Mouse (Mus musculus): ENCODE measurements around the gene A530016L24Rik. TPM values are rescaled to one million over a fixed set of nuclear protein-coding genes. Genes with fewer than 3 reads are reported as not detected.

The A530016L24Rik gene
- not detected for total RNA-seq (2021)
- long read RNA-seq, experiment 1: 0 reads
- long read RNA-seq, experiment 2, partial matches to known transcripts: 0 of 1 reads
- long read RNA-seq, experiment 2, other reads (novel, unspliced or antisense): 1 of 1 reads

DNA sequence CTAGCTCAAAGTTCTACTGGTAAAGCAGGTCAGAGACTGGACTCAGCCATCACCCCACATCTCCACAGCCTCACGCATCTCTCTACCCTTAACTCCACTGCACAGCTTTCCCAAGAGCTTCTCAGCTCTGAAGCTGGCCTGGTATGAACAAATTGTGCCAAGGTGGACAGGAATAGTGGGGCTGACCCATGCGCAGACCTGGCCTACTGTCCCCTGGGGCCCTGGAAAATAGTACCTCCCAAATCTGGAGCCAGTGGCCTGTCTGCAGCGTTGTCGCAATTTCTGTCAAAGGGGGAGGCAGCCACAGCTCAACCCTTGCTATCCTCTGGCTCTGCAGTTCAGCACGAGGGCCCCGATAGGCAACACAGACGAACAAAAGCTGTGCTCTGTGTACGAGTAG lies at the start of gene A530016L24Rik:
A530016L24Rik (plus strand) TSS at position 315 of the 400 bp plus-strand sequence.
- intact Hi-C loops (cut with DNase I): no loop called here
- no peak for DNase-seq (ENCODE audit: extremely low spot score in 1 of 2, low spot score in 2 of 2)
- no peak within 1 kb of the TSS for H3K4me3 ChIP-seq
- no peak within 1 kb of the TSS for H3K27ac ChIP-seq
- no peak for TF ChIP-seq CTCF (IDR thresholded peaks at IDR 0.05)

DNA sequence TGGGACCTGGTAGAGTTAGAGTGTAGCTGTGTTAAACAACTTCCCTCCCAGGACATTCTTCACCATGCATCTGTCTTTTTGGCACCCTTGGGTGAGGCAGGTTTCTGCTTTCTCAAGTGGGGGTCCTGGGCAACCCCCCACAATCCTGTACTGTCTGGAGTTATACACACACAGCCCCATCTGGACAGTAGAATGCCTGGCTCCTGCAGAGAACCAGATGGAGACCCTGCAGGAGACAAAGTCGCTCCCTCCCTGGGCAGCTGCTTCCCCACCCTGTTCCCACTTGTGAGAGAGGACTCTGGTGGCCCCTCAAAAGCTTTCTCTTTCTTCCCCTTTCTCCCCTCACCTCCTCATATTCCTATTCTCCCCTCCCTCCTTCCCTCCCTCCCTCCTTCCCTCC lies 49.3 kb upstream of the A530016L24Rik start:
- Histone ChIP-seq H3K27ac (no peak overlapping the region), H3K4me3 (no peak overlapping the region)
- DNase-seq (ENCODE audit: extremely low spot score in 1 of 2, low spot score in 2 of 2): no peak
- TF ChIP-seq CTCF (IDR thresholded peaks at IDR 0.05): no peak
- intact Hi-C loops (cut with DNase I): no loop called here

DNA sequence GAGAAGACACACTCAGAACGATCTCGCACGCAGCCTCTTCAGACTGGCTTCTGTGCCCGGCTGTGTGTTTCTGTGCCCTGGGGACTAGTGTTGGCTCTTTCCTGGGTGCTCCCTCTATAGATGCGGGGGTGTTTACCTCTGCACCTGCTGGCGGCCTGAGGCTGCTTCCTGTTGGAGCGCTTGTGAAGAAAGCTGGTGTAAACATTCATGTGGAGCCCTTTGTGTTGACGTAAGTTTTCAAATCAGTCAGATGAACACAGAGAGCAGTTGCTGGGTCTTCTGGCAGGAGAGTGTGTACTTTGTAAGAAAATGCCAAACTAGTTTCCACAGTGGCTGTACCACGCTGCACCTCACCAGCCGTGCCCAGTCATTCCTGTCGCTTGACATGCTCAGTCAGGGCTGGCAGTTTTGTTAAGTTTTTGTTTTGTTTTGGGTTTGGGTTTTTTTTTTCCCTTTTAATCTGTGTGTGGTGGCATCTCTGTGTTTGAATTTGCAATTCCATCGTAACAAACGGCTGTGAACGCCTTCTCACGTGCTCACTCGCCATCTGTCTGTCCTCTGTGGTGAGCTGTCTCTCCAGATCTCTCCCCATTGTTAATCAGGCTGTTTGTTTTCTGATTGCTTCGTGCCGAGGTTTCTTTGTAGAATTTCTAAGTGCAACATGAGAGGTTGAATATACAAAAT lies 40.0 kb upstream of the A530016L24Rik start:
- no peak for TF ChIP-seq CTCF (IDR thresholded peaks at IDR 0.05)
- H3K4me3 ChIP-seq: no peak overlapping the region
- H3K27ac ChIP-seq: peak overlapping the region; percentile 42
- no peak for DNase-seq (ENCODE audit: extremely low spot score in 1 of 2, low spot score in 2 of 2)
- intact Hi-C loops (cut with DNase I): no loop called here

DNA sequence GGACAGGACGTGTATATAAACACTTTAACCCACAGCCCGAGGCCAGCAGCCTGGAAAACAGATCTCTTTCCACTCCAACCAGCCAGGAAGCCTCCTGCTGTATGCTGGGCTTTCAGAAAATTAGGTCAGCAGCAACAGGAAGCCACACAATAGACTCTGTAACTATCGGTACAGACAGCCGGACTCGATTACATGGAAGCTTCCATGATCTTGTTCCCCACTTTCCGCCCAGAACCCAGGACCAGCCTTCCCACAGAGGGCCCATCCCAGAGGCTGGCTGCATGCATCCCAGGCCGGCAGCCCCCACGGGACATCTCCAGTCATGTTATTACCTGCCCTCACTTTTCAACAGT lies 39.4 kb upstream of the A530016L24Rik start:
- DNase-seq (ENCODE audit: extremely low spot score in 1 of 2, low spot score in 2 of 2): no peak
- TF ChIP-seq CTCF (IDR thresholded peaks at IDR 0.05): no peak
- H3K4me3 ChIP-seq: no peak overlapping the region
- peak overlapping the region; percentile 42; the same call in 1 of the 2 replicates for H3K27ac ChIP-seq
- intact Hi-C loops (cut with DNase I): loop anchor here (2.0 kb wide), 1 partner anchor 305 kb away; no protein-coding TSS in a partner anchor

DNA sequence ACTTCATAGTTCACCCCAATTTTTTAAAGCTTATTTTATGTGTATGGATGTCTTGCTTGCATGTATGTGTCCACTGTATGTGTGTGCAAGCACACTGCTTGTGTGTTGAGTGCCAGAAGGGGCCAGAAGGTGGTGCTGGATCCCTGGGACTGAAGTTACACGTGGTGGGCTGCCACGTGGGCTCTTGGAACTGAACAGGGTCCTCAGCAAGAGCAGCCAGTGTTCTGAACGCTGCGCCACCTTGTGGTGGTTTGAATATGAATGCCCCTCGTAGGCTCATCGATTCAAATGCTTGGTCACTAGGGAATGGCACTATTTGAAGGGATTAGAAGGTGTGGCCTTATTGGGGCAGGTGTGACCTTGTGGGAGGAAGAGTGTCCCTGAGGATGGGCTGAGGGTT lies 38.4 kb upstream of the A530016L24Rik start:
- TF ChIP-seq CTCF (IDR thresholded peaks at IDR 0.05): peak; percentile 64
- peak in 1 of 2 experiments; percentile 36 for DNase-seq (ENCODE audit: extremely low spot score in 1 of 2, low spot score in 2 of 2)
- intact Hi-C loops (cut with DNase I): loop anchor here (2.0 kb wide), 1 partner anchor 306 kb away; no protein-coding TSS in a partner anchor

DNA sequence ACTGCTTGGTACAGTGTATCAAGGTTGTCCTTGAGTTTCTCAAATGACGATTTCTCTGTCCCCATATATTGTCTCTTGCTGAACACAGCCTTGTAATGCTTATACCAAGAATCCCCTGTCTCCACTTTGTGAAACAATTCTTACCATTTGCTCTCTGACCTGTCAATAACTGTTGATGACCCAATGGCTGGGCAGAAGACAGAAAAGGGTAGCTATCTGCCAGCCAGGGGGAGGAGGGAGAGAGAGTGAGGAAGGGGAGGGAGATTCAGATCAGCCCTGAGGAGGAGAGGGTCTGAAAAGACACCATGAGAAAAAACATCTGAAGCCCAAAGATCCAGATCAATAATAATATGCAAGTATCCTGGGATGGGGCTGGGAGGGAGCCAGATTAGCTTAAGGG lies 37.9 kb upstream of the A530016L24Rik start:
- Histone ChIP-seq H3K4me3 (no peak overlapping the region), H3K27ac (no peak overlapping the region)
- no peak for TF ChIP-seq CTCF (IDR thresholded peaks at IDR 0.05)
- intact Hi-C loops (cut with DNase I): loop anchor here (2.0 kb wide), 1 partner anchor 307 kb away; no protein-coding TSS in a partner anchor
- DNase-seq (ENCODE audit: extremely low spot score in 1 of 2, low spot score in 2 of 2): no peak

More for the DNA sequence above, 38.4 kb upstream of the A530016L24Rik start:
- no peak overlapping the region for H3K4me3 ChIP-seq
- no peak overlapping the region; the same call in 1 of the 2 replicates for H3K27ac ChIP-seq

DNA sequence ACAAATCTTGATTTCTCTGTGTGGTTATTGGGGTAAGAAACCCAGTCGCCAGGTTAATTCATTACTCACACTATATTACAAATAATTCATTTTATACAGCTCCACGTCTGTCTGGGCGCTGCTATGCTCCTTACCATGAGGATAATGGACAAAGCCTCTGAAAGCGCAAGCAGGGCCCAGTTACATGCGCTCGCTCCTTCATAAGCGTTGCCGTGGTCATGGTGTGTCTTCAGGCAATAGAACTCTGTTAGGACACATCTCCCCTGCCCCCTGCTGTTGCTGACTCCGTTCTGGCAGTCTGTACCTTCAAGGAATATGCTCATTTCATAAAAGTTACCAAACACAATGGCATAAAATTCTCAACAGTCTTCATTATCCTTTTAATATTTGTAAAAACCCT lies 37.4 kb upstream of the A530016L24Rik start:
- H3K27ac ChIP-seq: no peak overlapping the region
- TF ChIP-seq CTCF (IDR thresholded peaks at IDR 0.05): no peak
- no peak overlapping the region for H3K4me3 ChIP-seq
- intact Hi-C loops (cut with DNase I): loop anchor here (2.0 kb wide), 1 partner anchor 307 kb away; no protein-coding TSS in a partner anchor
- no peak for DNase-seq (ENCODE audit: extremely low spot score in 1 of 2, low spot score in 2 of 2)

DNA sequence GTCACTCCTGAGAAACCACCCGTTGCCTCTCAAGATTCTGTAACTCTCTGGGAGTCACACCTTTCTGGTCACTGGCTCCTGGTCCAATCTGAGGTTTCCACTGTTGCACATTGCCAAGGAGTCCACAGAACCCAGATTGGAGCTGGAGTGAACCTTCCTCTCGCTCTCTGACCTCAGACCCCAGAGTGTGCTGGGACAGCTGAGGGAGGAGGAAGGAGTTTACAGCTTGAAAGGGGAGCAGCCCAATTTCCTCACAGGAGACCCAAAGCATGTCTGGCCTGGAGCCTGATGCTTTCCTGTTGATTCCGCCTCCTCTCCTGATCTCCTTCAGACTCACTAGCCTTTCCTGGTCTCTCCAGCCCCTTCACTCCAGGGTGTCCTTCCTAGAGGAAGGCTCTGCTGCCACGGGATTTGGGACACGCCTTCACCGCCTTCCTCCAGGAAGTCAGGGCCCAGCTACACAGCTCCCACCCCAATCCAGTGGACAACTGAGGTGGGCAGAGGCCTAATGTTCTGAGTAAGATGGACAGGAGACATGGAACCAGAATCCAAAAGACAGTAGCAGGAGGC lies 33.0 kb upstream of the A530016L24Rik start:
- intact Hi-C loops (cut with DNase I): no loop called here
- no peak for TF ChIP-seq CTCF (IDR thresholded peaks at IDR 0.05)
- H3K27ac ChIP-seq: peak overlapping the region; percentile 40; the same call in 1 of the 2 replicates
- H3K4me3 ChIP-seq: no peak overlapping the region
- no peak for DNase-seq (ENCODE audit: extremely low spot score in 1 of 2, low spot score in 2 of 2)

DNA sequence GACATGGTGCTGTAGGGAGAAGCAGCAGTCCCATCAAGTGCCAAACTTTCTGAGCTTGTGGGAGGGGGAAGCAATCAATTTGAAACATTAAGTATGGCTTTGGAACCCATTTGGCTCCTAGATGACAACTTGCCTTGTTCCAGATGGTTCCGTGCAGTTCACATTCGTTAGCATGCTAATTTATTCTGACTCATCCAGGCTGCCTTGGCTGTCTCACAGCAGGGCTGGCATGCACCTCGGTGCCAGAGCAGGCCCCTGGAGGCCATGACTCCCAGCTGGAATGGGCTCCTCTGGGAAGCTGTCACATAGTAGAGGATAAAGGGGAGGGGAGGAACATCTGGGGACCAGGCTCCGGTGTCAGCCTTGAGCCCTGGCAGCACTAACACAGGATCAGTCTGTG lies 31.4 kb upstream of the A530016L24Rik start:
- TF ChIP-seq CTCF (IDR thresholded peaks at IDR 0.05): no peak; the same call in 1 of the 2 replicates
- Histone ChIP-seq H3K4me3 (no peak overlapping the region), H3K27ac (no peak overlapping the region)
- peak; percentile 60 for DNase-seq (ENCODE audit: extremely low spot score in 1 of 2, low spot score in 2 of 2)
- intact Hi-C loops (cut with DNase I): no loop called here

DNA sequence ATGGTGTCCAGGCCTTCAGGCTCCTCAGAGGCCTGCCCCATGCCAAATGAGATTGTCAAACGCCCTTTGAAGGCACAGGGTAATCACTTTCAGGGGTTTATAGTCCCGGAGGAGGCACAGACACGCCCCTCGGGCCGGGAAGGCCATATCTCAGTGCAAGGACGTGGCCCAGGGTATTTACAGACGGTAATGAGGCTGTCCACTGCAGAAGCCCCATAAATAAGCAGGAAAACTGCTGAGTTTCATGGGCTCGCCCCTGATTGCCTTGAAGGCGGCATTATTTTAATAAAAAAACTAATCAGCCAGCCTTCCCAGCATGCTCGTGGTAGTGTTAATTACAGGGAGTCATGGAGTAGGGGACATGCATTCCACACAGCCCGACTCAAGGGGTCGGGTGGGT lies 26.8 kb upstream of the A530016L24Rik start:
- TF ChIP-seq CTCF (IDR thresholded peaks at IDR 0.05): no peak
- intact Hi-C loops (cut with DNase I): no loop called here
- DNase-seq (ENCODE audit: extremely low spot score in 1 of 2, low spot score in 2 of 2): no peak
- Histone ChIP-seq H3K27ac (no peak overlapping the region), H3K4me3 (no peak overlapping the region)

DNA sequence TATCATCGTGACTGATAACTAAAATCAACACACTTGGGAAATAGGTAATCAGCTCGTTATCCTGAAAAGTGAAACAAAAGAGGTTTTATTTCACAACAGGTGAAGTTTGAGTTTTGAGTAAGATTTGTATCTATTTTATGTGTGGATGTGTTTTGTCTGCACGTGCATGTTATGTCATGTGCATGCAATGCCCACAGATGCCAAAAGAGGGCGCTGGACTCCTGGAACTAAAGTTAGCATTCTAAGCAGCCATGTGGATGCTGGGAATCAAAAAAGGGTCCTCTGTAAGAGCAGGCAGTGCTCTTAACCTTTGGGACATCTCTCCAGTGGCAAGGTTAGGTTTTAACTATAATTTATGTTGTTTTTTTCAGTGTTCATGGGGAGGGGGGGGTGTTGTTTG lies 26.0 kb upstream of the A530016L24Rik start:
- Histone ChIP-seq H3K4me3 (no peak overlapping the region), H3K27ac (no peak overlapping the region)
- intact Hi-C loops (cut with DNase I): no loop called here
- TF ChIP-seq CTCF (IDR thresholded peaks at IDR 0.05): peak; percentile 21
- DNase-seq (ENCODE audit: extremely low spot score in 1 of 2, low spot score in 2 of 2): no peak

DNA sequence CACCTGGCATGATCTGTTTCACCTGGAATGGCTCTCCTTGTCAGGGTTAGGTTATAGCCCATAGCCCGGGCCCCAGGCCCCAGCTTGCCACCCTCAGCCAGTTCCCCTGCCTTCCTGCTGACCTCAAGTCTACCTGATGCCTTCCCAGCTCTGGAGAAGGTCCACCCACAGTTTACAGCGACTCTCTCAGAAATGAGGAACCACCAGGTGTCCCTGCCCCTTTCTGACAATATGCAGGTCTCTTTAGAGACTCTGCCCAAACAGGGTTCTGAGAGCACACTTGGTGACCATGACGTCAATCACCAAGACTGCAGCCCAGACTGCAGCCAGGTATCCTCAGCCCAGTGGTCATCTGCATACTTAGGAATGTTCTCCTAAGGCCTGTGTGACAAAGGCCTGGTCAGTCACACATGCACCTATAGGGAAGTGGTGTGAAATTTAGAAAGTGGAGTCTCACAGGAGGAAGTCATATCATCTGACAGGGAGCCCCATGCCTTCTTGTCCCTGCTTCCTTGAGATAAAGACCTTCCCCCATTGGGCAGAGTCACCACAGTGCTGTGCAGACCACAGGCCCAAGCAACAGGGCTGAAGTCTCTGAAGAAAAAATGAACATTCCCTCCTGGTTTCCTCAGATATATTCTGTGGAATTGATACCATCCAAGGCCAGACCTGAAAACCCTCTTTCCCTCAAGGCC lies 25.4 kb upstream of the A530016L24Rik start:
- no peak for DNase-seq (ENCODE audit: extremely low spot score in 1 of 2, low spot score in 2 of 2)
- intact Hi-C loops (cut with DNase I): no loop called here
- no peak for TF ChIP-seq CTCF (IDR thresholded peaks at IDR 0.05)
- Histone ChIP-seq H3K27ac (no peak overlapping the region), H3K4me3 (no peak overlapping the region)
